Comparison of ENCODE assay signal across 14 mouse cellular contexts in genomic region chr14:73013723-73014544, GRCm38 (mm10). TPM values are rescaled to one million over a fixed set of nuclear protein-coding genes. Genes with fewer than 3 reads are reported as not detected.
A peak's percentile ranks its signal among the peaks of the same experiment; 100 is the strongest.
DNase-seq lines count a peak whose midpoint lies in the region; ATAC-seq and TF ChIP-seq lines count a peak whose summit lies in the region.
"Had no signal": no experiment of that assay in that cellular context is flagged by ENCODE, and none has a peak within 500 bp of the region (broad histone marks: within the 10 kb centered on the region; RNA-seq: fewer than 3 reads in every experiment).

No protein-coding gene starts in this region.

- no peak overlapping the region for H3K9ac ChIP-seq in heart, embryonic 13.5 days
- H3K9ac ChIP-seq in limb, embryonic 13.5 days, result no peak overlapping the region
- no peak overlapping the region for H3K9ac ChIP-seq in midbrain, embryonic 15.5 days

- no peak overlapping the region for H3K4me2 ChIP-seq in heart, embryonic 13.5 days
- peak overlapping the region; percentile 19; the same call in 1 of the 2 replicates for H3K4me2 ChIP-seq in limb, embryonic 13.5 days (replicated peaks)
- no peak overlapping the region for H3K4me2 ChIP-seq in midbrain, embryonic 15.5 days

- H3K4me3 ChIP-seq in heart, embryonic 13.5 days, result no peak overlapping the region
- no peak overlapping the region for H3K4me3 ChIP-seq in limb, embryonic 13.5 days
- H3K4me3 ChIP-seq in midbrain, embryonic 15.5 days, result no peak overlapping the region
- H3K4me3 ChIP-seq: erythroblast, embryonic 14.5 days had no signal

- POLR2A ChIA-PET in Patski (lab: Charles Lee), result interaction anchor here (0.9 kb wide), 1 partner anchor 27 kb away, joined by 3 read pairs; no protein-coding TSS in a partner anchor

- peaks cover 5% of the 10 kb centered on the region; the same call in 1 of the 2 replicates for H3K4me1 ChIP-seq in heart, embryonic 13.5 days
- peaks cover 10% of the 10 kb centered on the region for H3K4me1 ChIP-seq in limb, embryonic 13.5 days
- H3K4me1 ChIP-seq in midbrain, embryonic 15.5 days, result no peaks in the 10 kb centered on the region

- no peaks in the 10 kb centered on the region for H3K27me3 ChIP-seq in heart, embryonic 13.5 days (replicated peaks)
- no peaks in the 10 kb centered on the region for H3K27me3 ChIP-seq in Patski
- no peaks in the 10 kb centered on the region for H3K27me3 ChIP-seq in limb, embryonic 13.5 days
- no peaks in the 10 kb centered on the region for H3K27me3 ChIP-seq in midbrain, embryonic 15.5 days (replicated peaks)

- in situ Hi-C loops in Patski (cut with MboI; ENCODE audit: low pct_unique_long_range_greater_than_20kb), result no loop called here

- peaks cover 6% of the 10 kb centered on the region; the same call in 1 of the 2 replicates for H3K9me3 ChIP-seq in heart, embryonic 13.5 days
- H3K9me3 ChIP-seq in limb, embryonic 13.5 days, result no peaks in the 10 kb centered on the region
- no peaks in the 10 kb centered on the region for H3K9me3 ChIP-seq in midbrain, embryonic 15.5 days

- H3K27ac ChIP-seq in heart, embryonic 13.5 days (replicated peaks), result 0 out of 2 replicates have a peak overlapping the region, but pooled peaks have one; percentile 12
- H3K27ac ChIP-seq in limb, embryonic 13.5 days, result peak overlapping the region; percentile 72; the same call in 1 of the 2 replicates
- H3K27ac ChIP-seq in midbrain, embryonic 15.5 days, result no peak overlapping the region

- DNase-seq in heart, adult 8-10 months (ENCODE audit: low spot score), result no peak
- peak; percentile 41 for DNase-seq in 416B (ENCODE audit: low read depth)
- DNase-seq in Patski (ENCODE audit: low read depth, low spot score), result peak; percentile 64
- DNase-seq in thymus, postnatal 0 days (ENCODE audit: low spot score), result no peak
- DNase-seq in frontal cortex, adult 2 months (ENCODE audit: extremely low spot score in 1 of 2, low spot score in 1 of 2), result no peak
- DNase-seq: cerebellum, postnatal 25 days; heart, postnatal 14 days; kidney, postnatal 25 days; liver; right cerebral cortex, postnatal 25 days had no signal

- 45% methylated on average over 9 of the region's 9 CpGs for WGBS in heart, embryonic 13.5 days
- WGBS in limb, embryonic 13.5 days, result 28% methylated on average over 9 of the region's 9 CpGs
- WGBS in midbrain, embryonic 15.5 days, result 72% methylated on average over 9 of the region's 9 CpGs

- CTCF ChIA-PET in Patski (lab: Charles Lee), result interaction anchor here (0.9 to 1.2 kb wide), 4 partner anchors 11 to 434 kb away, joined by 3 to 6 read pairs (median 3); no protein-coding TSS in a partner anchor

- TF ChIP-seq CTCF in Patski (IDR thresholded peaks at IDR 0.05), result peak; percentile 26

- no peaks in the 10 kb centered on the region for H3K36me3 ChIP-seq in heart, embryonic 13.5 days
- no peaks in the 10 kb centered on the region for H3K36me3 ChIP-seq in limb, embryonic 13.5 days
- no peaks in the 10 kb centered on the region for H3K36me3 ChIP-seq in midbrain, embryonic 15.5 days (replicated peaks)

- ATAC-seq in heart, embryonic 13.5 days (ENCODE audit: extremely low read depth, insufficient number of reproducible peaks, low FRiP score, low TSS enrichment), result no peak
- ATAC-seq in Patski, result peak; percentile 88
- peak; percentile 89 for ATAC-seq in limb, embryonic 13.5 days (ENCODE audit: low FRiP score, low read depth)
- ATAC-seq in midbrain, embryonic 15.5 days (replicated peaks), result no peak

RNA-seq across cellular contexts. Expression of gene Cysltr2, which starts 35.0 kb away (rescaled TPM):
- polyA plus RNA-seq in heart, embryonic 13.5 days (2015; fragmentation: Nextera tagmentation; extraction: Ambion mirVana), result not detected in 2 replicates
- total RNA-seq in heart, adult 8-10 months (2022), result under 1 TPM; 0.14 to 0.41 (median 0.30) TPM
- polyA plus RNA-seq in Patski (2021), result not detected
- polyA plus RNA-seq in limb, embryonic 13.5 days (2015; fragmentation: Nextera tagmentation; extraction: Ambion mirVana), result not detected in 2 replicates
- polyA plus RNA-seq in thymus, postnatal 0 days (2015; fragmentation: Nextera tagmentation; extraction: Ambion mirVana), result 13.4 and 16.4 TPM in 2 replicates
- polyA plus RNA-seq in midbrain, embryonic 15.5 days (2015; fragmentation: Nextera tagmentation; extraction: Ambion mirVana), result 0.37 and 0.38 TPM in 2 replicates
- polyA plus RNA-seq in frontal cortex, adult 2 months (2012; rRNA removed), result 0.64 and 0.82 TPM in 2 replicates
- polyA plus RNA-seq: erythroblast, embryonic 14.5 days had no signal

Comparison
In these comparisons a context has a peak if more than half of its experiments do, and no peak if none do; other contexts are left out.
1. ATAC-seq: peak in Patski (single experiment) and limb, embryonic 13.5 days (single experiment); none in heart, embryonic 13.5 days (single experiment) and midbrain, embryonic 15.5 days (single experiment).
2. DNase-seq: peak in 416B (single experiment) and Patski (single experiment); none in heart, adult 8-10 months (single experiment), thymus, postnatal 0 days (single experiment) and frontal cortex, adult 2 months (0 of 2).